Mouse (Mus musculus): Measurements from ENCODE around the gene Gm49366.
A peak's percentile ranks its signal among the peaks of the same experiment; 100 is the strongest.
"Not testable (repeated sequence)": the region's sequence is repeated elsewhere in the genome, so short reads cannot be mapped to it uniquely, and the experiment has no call there.

The Gm49366 gene

DNA sequence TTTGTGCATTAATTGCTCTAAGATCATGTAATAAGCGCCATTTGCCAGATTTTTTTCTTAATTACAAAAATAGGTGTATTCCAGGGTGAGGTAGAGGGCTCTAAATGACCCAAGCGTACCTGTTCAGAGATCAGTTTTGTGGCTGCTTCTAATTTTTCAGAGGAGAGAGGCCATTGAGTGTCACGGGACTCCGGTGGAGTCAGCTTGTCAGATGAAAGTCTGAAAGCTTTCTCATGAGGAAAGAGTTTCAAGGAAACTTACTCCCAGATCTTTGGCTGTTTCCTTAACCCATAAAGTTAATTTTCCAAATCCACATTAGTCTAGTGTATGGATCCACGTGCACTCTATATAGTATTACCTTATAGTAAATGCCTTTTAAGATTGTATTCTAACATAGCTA, 55.9 kb downstream of the Gm49366 start:
- not testable (repeated sequence) for DNase-seq

- no peak for DNase-seq
Measured at GRCm38 (mm10) chr12:84099605-84100004, 60.9 kb downstream of the Gm49366 start.

DNA sequence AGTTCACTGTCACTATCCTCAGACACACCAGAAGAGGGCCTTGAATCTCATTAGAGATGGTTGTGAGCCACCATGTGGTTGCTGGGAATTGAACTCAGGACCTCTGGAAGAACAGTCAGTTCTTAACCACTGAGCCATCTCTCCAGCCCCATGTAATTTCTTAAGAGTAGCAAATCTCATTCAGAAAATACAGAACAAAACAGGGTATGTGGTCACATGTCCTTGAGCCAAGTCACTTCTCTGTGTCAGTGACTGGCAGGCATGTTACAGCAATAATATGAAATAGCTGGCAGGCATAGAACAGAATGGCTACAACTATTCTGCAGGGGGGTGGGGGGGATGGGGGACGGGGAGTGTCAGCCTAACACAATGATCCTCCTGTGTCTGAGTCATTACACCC, 61.3 kb downstream of the Gm49366 start:
- no peak for DNase-seq

GRCm38 (mm10) chr12:84100604-84101492, 62.1 kb downstream of the Gm49366 start, which contains the start of gene Acot6:
Gene Acot6 (plus strand): TSS chr12:84100654.
- peak; percentile 46 for DNase-seq

DNA sequence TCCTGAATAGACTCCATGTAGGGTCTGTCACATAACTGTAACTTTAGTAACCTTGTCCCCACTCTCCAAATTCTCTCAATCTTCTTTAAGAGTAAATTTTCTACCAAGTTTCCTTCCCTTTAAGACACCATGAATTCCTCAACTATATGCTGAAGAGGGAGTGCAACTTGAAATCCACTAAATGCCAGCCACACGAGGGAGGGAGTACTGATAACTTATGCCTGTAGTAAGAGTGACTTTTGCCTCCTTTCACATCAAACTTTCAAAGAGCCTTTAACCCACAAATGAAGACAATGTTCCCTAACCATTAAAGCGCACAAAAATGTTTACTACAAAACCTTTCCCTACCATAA, 62.7 kb downstream of the Gm49366 start:
- no peak for DNase-seq

GRCm38 (mm10) chr12:84107012-84107411, 68.3 kb downstream of the Gm49366 start:
- DNase-seq = no peak

GRCm38 (mm10) chr12:84107692-84108091, 69.0 kb downstream of the Gm49366 start:
- no peak for DNase-seq
